Mouse (Mus musculus): Measurements from ENCODE around the gene Olfr1369-ps1. TPM values are rescaled to one million over a fixed set of nuclear protein-coding genes. Genes with fewer than 3 reads are reported as not detected.
"Not testable (repeated sequence)": the region's sequence is repeated elsewhere in the genome, so short reads cannot be mapped to it uniquely, and the experiment has no call there.

Gene Olfr1369-ps1
- polyA plus RNA-seq, 1 experiment, result 0.27 TPM

GRCm38 (mm10) chr13:21114121-21114520, 2.8 kb downstream of the Olfr1369-ps1 start:
- H3K9me3 ChIP-seq (replicated peaks; ENCODE audit: control insufficient read depth, insufficient read depth, low read length, poor library complexity, severe bottlenecking), result no peaks in the 10 kb centered on the region
- no peaks in the 10 kb centered on the region for H3K4me1 ChIP-seq (ENCODE audit: control insufficient read depth, insufficient read depth, low read length)
- no peak overlapping the region for H3K27ac ChIP-seq (ENCODE audit: insufficient read depth, low read length)
- TF ChIP-seq CTCF (IDR thresholded peaks at IDR 0.05; ENCODE audit: low read depth, low read length), result no peak
- no peak for TF ChIP-seq EP300 (IDR thresholded peaks at IDR 0.05; ENCODE audit: insufficient read depth, low read depth, low read length)
- TF ChIP-seq POLR2A (IDR thresholded peaks at IDR 0.05; ENCODE audit: insufficient read depth, low read length), result no peak
- H3K36me3 ChIP-seq (ENCODE audit: control insufficient read depth, insufficient read depth, low read length, poor library complexity, severe bottlenecking), result no peaks in the 10 kb centered on the region
- no peaks in the 10 kb centered on the region for H3K27me3 ChIP-seq (ENCODE audit: control insufficient read depth, insufficient read depth, low read length, poor library complexity, severe bottlenecking)
- no peak overlapping the region for H3K4me3 ChIP-seq (ENCODE audit: low read depth, low read length)
- H3K9ac ChIP-seq (ENCODE audit: low read depth, poor library complexity, severe bottlenecking), result no peak overlapping the region

GRCm38 (mm10) chr13:21129339-21129738, 18.1 kb downstream of the Olfr1369-ps1 start, which contains the start of gene Olfr263:
Gene Olfr263, plus strand, starts transcription at chr13:21129639.
- H3K27me3 ChIP-seq (ENCODE audit: control insufficient read depth, insufficient read depth, low read length, poor library complexity, severe bottlenecking); H3K4me3 ChIP-seq (ENCODE audit: low read depth, low read length); H3K4me1 ChIP-seq (ENCODE audit: control insufficient read depth, insufficient read depth, low read length); H3K9ac ChIP-seq (ENCODE audit: low read depth, poor library complexity, severe bottlenecking); H3K27ac ChIP-seq (ENCODE audit: insufficient read depth, low read length); H3K36me3 ChIP-seq (ENCODE audit: control insufficient read depth, insufficient read depth, low read length, poor library complexity, severe bottlenecking); H3K9me3 ChIP-seq (replicated peaks; ENCODE audit: control insufficient read depth, insufficient read depth, low read length, poor library complexity, severe bottlenecking): not testable (repeated sequence)

- H3K27me3 ChIP-seq (ENCODE audit: control insufficient read depth, insufficient read depth, low read length, poor library complexity, severe bottlenecking), result no peaks in the 10 kb centered on the region; the same call in 1 of the 2 replicates
- H3K4me3 ChIP-seq (ENCODE audit: low read depth, low read length), result no peak overlapping the region
- H3K27ac ChIP-seq (ENCODE audit: insufficient read depth, low read length), result no peak overlapping the region
- H3K4me1 ChIP-seq (ENCODE audit: control insufficient read depth, insufficient read depth, low read length), result no peaks in the 10 kb centered on the region
- no peaks in the 10 kb centered on the region for H3K36me3 ChIP-seq (ENCODE audit: control insufficient read depth, insufficient read depth, low read length, poor library complexity, severe bottlenecking)
- H3K9me3 ChIP-seq (replicated peaks; ENCODE audit: control insufficient read depth, insufficient read depth, low read length, poor library complexity, severe bottlenecking), result no peaks in the 10 kb centered on the region
- TF ChIP-seq CTCF (IDR thresholded peaks at IDR 0.05; ENCODE audit: low read depth, low read length), result peak; percentile 76
- no peak for TF ChIP-seq EP300 (IDR thresholded peaks at IDR 0.05; ENCODE audit: insufficient read depth, low read depth, low read length)
- no peak overlapping the region for H3K9ac ChIP-seq (ENCODE audit: low read depth, poor library complexity, severe bottlenecking)
Observed at GRCm38 (mm10) chr13:21142421-21142820, 31.1 kb downstream of the Olfr1369-ps1 start.

GRCm38 (mm10) chr13:21145767-21146166, 34.5 kb downstream of the Olfr1369-ps1 start, which contains the start of gene Olfr1368:
Gene Olfr1368, minus strand, starts transcription at chr13:21145867.
- no peaks in the 10 kb centered on the region for H3K4me1 ChIP-seq (ENCODE audit: control insufficient read depth, insufficient read depth, low read length)
- no peak for TF ChIP-seq CTCF (IDR thresholded peaks at IDR 0.05; ENCODE audit: low read depth, low read length)
- no peak for TF ChIP-seq POLR2A (IDR thresholded peaks at IDR 0.05; ENCODE audit: insufficient read depth, low read length)
- TF ChIP-seq EP300 (IDR thresholded peaks at IDR 0.05; ENCODE audit: insufficient read depth, low read depth, low read length), result no peak
- no peak within 1 kb of the TSS for H3K9ac ChIP-seq (ENCODE audit: low read depth, poor library complexity, severe bottlenecking)
- no peaks in the 10 kb centered on the region for H3K27me3 ChIP-seq (ENCODE audit: control insufficient read depth, insufficient read depth, low read length, poor library complexity, severe bottlenecking)
- H3K9me3 ChIP-seq (replicated peaks; ENCODE audit: control insufficient read depth, insufficient read depth, low read length, poor library complexity, severe bottlenecking), result no peaks in the 10 kb centered on the region
- H3K27ac ChIP-seq (ENCODE audit: insufficient read depth, low read length), result no peak within 1 kb of the TSS
- H3K36me3 ChIP-seq (ENCODE audit: control insufficient read depth, insufficient read depth, low read length, poor library complexity, severe bottlenecking), result no peaks in the 10 kb centered on the region
- H3K4me3 ChIP-seq (ENCODE audit: low read depth, low read length), result no peak within 1 kb of the TSS

- Histone ChIP-seq H3K4me1 (ENCODE audit: control insufficient read depth, insufficient read depth, low read length) (no peaks in the 10 kb centered on the region), H3K27ac (ENCODE audit: insufficient read depth, low read length) (no peak overlapping the region), H3K4me3 (ENCODE audit: low read depth, low read length) (no peak overlapping the region), H3K36me3 (ENCODE audit: control insufficient read depth, insufficient read depth, low read length, poor library complexity, severe bottlenecking) (no peaks in the 10 kb centered on the region), H3K9ac (ENCODE audit: low read depth, poor library complexity, severe bottlenecking) (no peak overlapping the region), H3K27me3 (ENCODE audit: control insufficient read depth, insufficient read depth, low read length, poor library complexity, severe bottlenecking) (no peaks in the 10 kb centered on the region; the same call in 1 of the 2 replicates), H3K9me3 (replicated peaks; ENCODE audit: control insufficient read depth, insufficient read depth, low read length, poor library complexity, severe bottlenecking) (no peaks in the 10 kb centered on the region)
- TF ChIP-seq CTCF (IDR thresholded peaks at IDR 0.05; ENCODE audit: low read depth, low read length) (no peak), EP300 (IDR thresholded peaks at IDR 0.05; ENCODE audit: insufficient read depth, low read depth, low read length) (no peak), POLR2A (IDR thresholded peaks at IDR 0.05; ENCODE audit: insufficient read depth, low read length) (no peak)
Observed at GRCm38 (mm10) chr13:21155888-21156287, 44.6 kb downstream of the Olfr1369-ps1 start.

- Histone ChIP-seq H3K4me3 (ENCODE audit: low read depth, low read length) (peak overlapping the region; percentile 34), H3K27me3 (ENCODE audit: control insufficient read depth, insufficient read depth, low read length, poor library complexity, severe bottlenecking) (no peaks in the 10 kb centered on the region; the same call in 1 of the 2 replicates), H3K27ac (ENCODE audit: insufficient read depth, low read length) (no peak overlapping the region), H3K36me3 (ENCODE audit: control insufficient read depth, insufficient read depth, low read length, poor library complexity, severe bottlenecking) (no peaks in the 10 kb centered on the region), H3K9me3 (replicated peaks; ENCODE audit: control insufficient read depth, insufficient read depth, low read length, poor library complexity, severe bottlenecking) (no peaks in the 10 kb centered on the region), H3K4me1 (ENCODE audit: control insufficient read depth, insufficient read depth, low read length) (no peaks in the 10 kb centered on the region), H3K9ac (ENCODE audit: low read depth, poor library complexity, severe bottlenecking) (no peak overlapping the region)
- TF ChIP-seq EP300 (IDR thresholded peaks at IDR 0.05; ENCODE audit: insufficient read depth, low read depth, low read length) (no peak), CTCF (IDR thresholded peaks at IDR 0.05; ENCODE audit: low read depth, low read length) (no peak), POLR2A (IDR thresholded peaks at IDR 0.05; ENCODE audit: insufficient read depth, low read length) (no peak)
Observed at GRCm38 (mm10) chr13:21158071-21158470, 46.8 kb downstream of the Olfr1369-ps1 start.
